Mouse (Mus musculus) heart, postnatal 25 days (tissue): Measurements from ENCODE around the gene Jph3. TPM values are rescaled to one million over a fixed set of nuclear protein-coding genes. Genes with fewer than 3 reads are reported as not detected.

ENCODE experiments used
- DNase-seq: peaks from one replicate; pipeline ENCODE4 v3.0.0; 2022; ENCODE audit warnings: low spot score
- intact Hi-C: fragments of 180-260 bp; cut with DNase I; formaldehyde crosslinking; loops from one replicate; pipeline ENCODE4 v1.15.1; 2025
- total RNA-seq, 2 experiments: library from RNA; stranded (reverse); gene quantifications; 2 replicates each; pipeline ENCODE4 v1.2.3; 2021

Jph3 gene
- total RNA-seq, 2 experiments from 2014 or later: not detected

DNA sequence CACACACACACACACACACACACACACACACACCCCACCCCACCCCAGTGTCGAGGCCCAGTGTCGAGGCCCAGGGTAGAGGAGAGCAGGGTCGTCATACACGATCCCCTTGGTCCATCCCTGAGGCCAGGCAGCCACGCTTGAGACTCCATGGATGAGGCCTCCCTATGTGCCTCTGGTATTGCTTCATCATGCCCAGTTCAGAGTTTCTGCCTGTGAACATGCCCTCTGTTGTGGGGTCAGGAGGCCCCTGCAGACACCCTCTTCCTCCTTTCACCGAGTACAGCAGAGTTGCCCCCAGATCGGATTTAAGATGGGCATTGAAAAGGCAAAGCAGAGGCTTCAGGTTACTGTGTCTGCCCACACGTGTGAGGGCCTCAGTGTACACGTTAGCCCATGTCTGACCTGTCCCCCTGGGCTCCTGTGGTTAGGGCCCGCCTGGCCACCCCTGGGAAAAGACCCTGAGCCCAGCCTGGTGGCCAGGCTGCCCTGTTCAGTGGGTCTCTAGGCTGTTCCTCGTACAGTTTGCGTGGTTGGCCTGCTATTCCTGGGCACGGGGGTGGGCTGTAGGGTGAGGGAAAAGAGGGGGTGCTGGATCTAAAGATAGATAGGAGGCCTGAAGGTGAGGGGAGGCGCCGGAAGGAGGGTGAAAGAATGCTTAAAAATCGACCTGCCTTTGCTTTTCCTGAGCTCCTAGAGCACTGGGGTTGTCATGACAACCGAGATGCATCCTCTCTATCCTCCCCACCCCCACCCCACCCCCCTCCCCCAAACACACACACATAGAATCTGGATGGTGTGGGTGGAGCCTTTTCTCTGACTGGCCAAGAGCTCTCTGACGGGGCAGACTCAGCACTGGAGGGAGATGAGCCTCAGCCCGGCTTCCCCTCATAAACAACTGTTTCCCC is 41.7 kb downstream of the Jph3 start:
- intact Hi-C loops: no loop called here
- no peak for DNase-seq

DNA sequence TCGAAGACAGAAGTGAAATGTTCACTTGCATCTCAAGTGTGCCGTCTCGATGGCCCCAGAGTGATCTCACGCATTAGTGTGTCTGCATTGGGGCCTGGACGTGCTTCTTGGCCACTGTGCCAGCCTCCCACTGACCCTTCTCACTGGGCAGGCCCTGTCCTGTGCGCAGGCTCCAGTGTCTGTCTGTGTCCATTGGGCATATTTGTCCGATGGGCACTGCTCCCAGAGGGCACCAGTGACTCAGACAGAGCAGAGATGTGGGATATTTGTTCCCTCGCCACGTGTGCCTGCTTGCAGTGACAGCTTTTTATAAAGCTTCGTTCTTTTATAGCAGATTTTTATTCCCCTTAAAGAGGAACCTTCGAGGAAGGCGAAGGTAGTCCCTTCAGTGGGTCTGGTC is 44.5 kb downstream of the Jph3 start:
- no peak for DNase-seq
- intact Hi-C loops: no loop called here

DNA sequence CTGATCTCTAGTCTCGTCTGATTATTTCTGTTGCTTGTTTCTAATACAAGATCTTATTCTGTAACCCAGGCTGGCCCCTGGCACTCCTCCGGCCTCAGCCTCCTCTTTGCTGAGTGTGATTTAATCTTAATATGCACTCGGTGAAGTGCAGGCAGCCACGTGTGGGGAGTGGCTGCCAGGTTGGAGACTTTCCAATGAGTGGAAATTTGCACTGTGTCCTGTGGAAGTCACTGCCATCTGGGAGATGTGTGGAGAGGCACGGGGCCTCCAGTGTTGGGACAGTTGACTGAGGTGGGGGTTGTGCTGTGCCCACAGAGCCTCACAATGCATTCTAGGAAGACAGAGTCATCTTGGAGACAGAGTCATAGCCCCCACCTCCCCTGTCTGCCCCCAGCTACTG is 53.1 kb downstream of the Jph3 start:
- intact Hi-C loops: no loop called here
- DNase-seq: no peak

DNA sequence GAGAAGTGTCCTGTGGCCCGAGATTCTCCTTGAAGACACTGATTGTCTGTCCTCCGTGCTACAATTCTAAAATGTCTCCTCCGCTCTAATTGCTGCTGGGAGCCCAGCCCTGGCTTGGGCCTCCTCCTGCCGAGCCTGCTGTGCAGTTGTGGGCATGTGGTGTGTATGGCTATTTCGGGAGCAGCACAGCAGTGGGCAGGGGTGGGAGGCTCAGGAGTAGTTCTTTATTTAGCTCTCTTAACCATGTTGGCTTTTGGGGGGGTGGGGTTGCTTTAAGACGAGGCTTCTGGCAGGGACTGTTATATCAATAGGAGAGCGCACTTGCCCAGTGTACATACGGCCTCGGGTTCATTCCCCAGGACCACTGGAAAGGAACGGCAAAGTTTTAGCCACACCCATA is 57.1 kb downstream of the Jph3 start:
- intact Hi-C loops: no loop called here
- DNase-seq: no peak

DNA sequence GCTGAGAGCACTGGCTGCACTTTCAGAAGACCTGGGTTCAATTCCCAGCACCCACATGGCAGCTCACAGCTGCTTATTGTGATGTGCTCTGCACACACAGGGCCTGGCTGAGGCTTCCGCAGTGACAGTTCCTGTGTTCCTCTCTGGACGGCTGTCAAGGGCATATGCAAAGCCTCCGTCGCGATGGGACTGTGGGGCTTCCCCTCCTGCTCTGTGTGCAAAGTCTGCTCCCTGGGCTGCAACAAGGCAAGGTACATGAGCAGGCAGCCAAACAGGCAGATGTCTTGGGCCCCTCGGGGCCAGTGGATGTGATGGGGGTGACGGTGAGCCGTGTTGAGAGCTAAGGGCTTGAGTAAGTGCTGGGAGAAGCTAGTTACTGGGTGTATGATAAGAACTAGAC is 59.4 kb downstream of the Jph3 start:
- intact Hi-C loops: no loop called here
- DNase-seq: no peak

DNA sequence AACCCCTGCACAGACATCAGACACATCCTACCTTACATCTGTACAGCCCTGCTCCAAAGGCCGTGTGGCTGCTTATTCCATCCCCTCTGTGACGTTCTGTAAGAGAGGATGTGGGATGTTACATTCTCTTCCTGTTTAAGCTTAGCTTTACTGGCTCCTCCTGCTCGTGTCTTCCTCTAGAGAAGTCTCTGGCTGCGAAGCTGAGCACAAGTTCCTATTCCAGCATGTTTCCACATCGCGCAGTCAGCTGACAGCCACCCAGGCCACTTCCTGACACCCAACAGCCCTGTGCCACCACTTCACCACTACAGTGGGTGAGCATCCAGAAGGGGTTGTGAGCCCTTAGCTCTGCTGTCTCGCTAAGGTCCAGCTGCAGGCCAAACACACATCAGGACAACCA is 62.7 kb downstream of the Jph3 start:
- DNase-seq: no peak
- intact Hi-C loops: no loop called here

DNA sequence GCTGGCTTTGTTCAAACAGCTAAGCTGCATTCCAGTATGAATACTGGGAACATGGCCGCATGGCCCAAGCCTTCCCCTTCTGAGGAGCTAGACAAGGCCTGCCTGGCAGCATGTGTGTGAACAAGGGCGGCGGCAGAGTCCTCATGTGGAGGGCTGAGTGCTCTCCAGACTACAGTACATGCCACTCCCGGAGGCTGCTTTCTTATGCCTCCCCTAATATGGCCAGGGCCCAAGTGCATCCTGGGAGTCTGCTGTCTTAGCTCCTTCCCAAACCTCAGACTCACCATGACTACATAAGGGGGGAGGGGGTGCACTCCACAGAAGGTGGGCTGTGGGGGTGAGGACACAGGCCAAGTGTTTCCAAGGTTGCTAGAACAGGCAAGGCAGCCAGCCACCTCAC is 63.2 kb downstream of the Jph3 start:
- intact Hi-C loops: no loop called here
- DNase-seq: no peak

DNA sequence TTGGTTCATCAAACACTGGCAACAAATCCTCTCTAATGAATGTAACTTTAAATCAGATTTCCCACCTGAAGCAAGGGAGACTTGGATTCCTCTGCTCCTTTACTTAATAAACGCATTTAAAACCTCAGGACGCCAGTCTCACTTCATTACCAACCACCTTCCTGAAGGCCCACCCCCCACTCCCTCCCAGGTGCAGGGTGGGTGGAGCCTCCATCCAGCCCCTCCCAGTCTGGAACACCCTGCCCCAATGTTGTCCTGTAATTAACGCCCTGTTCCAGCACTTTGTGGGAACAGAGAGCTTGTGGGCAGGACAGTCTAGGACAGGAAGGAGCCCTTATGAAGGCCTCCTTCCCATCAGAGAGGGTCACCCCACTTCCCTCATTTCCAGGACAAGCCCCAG is 64.7 kb downstream of the Jph3 start:
- DNase-seq: no peak
- intact Hi-C loops: no loop called here

DNA sequence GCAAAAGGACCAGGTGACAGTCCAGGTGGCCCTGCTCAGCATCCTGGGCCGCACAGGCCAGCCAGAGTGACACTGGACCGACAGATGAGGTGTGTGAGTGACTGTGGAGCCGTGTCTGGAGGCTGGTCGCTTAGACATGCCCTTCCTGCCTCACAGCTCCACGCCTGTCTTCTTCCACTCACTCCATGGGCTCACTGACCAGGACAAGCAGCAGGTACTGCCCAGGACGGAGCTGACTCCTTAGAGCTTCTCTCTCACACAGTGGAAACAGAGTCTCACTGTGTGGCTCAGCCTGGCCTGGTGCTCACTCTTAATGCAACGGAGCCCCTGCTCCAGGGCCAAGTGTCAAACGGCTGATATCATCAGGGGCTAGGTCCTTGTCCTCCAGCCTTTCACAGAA is 66.0 kb downstream of the Jph3 start:
- DNase-seq: no peak
- intact Hi-C loops: no loop called here

DNA sequence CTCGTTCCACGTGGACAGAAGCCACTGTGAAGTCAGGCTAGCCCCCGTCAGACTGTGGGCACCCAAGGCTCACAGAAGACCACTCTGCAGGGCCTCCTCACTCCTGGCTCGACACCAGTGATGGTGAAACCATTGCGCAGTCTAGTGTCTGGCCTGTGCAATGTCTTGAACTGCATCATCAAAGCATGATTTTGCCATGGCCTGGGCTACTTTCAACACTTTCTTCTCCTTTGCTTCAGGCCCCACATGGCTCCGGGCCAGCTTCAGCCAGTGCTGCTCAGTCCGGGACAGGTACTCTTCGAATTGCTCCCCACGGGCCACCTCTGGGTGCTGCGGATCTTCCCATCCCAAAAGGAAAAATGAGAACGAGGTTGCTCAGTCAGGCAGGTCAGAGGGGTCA is 67.0 kb downstream of the Jph3 start:
- intact Hi-C loops: no loop called here
- no peak for DNase-seq

DNA sequence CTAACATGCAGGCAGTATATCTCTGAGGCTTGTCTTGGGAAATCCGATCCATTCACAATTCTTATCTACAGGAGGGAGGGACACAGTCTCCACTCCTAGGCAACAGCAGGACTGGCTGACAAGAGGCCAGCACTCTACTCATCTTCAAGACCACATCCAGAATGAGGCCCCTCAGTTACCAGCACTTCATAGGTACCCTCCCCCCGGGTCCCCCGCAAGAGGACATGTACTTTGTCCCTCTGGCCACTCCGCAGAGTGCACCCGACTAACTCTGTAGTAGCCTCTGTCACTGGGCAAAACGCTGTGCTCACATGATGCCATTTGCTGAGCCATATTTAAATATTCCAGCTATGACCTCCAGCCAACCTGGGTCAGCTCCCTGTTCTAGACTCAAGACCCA is 69.0 kb downstream of the Jph3 start:
- no peak for DNase-seq
- intact Hi-C loops: no loop called here

DNA sequence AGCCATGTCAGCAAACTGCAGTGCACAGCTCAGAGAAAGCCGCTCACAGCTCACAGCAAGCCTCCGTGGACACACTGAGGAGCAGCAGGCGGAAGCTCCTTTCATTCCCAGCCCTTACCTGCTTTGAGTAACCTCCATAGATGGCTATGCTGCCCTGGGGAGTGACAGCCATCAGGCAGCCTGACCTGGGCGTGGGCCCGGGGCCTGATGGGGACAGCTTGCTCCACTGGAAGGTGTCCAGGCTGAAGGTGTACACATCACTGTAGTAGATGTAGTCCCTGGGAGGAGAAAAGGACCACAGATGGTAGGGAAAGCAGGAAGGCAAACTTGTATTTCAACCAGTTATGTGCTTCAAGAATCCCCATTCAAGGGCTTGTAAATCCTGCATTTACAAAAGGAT is 75.4 kb downstream of the Jph3 start:
- intact Hi-C loops: no loop called here
- DNase-seq: no peak

DNA sequence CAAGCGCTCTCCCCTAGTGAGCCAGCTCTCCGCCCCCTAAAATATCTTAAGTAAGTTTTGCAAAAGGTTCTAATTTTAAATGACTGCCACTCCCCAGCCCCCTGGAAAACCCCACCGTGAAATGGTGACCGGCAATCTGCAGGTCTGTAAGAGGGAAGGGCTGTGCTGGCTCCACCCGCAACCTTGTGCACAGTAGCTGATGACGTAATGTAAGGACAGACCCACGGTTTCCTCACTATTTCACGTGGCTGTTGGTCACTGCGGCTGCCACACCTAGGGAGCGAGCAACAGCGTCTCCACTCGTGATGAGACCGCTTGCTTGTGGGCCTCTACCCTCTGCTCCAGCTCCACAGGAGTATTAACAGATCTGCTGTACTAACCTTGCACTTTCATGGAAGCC is 76.7 kb downstream of the Jph3 start:
- intact Hi-C loops: no loop called here
- DNase-seq: no peak

DNA sequence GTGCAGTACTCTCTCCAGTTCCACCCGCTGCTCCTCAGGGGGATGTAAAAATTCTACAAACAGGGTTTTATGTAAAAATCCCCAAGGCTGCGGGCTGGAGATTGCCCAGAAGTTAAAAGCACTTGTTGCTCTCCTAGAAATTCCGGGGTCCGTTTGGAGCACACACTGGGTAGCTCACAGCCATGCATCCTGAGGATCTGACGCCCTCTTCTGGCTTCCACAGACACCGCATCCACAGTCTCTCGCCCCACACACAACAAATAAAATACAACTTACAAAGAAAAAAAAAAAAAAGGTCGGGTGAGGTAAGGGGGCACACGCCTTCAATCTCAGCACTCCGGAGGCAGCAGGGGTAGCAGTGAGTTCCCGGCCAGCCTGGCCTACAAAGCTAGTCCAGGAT is 78.6 kb downstream of the Jph3 start:
- no peak for DNase-seq
- intact Hi-C loops: no loop called here

DNA sequence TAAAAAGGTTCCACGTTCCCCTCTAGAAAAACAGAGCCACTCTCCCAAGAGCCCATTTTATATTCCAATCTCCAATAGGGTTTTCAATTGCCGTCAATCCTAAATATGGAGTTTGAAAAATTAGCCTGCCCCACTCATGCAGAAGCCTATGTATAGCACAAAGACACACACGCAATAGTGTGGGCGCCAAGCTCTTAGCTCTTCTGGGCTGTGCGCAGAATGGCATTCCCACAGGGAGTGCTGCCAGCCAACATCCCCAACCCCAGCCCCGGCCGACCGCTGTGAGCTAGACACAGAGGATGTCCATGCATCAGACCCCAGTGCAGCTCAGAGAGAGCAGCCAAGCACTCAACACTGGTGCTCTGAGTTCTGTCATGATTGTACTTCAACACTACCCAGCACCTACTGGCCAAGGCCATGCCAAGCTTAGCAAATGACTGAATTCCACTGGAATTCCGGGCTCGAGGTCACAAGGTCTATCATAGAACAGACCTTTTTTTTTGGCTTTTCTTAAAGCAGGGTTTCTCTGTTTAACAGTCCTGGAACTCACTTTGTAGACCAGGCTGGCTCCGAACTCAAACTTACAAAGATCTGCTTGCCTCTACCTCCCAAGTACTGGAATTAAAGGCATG is 80.2 kb downstream of the Jph3 start:
- intact Hi-C loops: no loop called here
- no peak for DNase-seq

DNA sequence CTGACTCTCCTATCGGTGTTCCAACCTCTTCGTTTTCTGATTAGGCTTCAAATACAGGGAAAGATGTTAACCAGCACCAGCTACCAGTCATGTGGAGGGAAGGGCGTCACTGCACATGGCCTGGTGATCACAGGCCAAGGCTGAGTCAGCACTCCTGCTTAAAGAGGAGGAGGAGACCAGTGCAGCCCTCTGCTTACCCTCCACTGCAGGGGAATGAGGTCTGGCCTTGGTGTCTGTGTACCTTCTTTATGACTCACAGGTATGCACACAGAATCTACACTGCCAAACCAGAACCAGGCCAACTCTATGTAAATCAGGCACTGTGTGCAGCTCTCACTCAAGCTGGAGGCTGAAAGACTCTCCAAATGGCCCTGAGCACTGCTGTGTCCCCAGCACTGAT is 82.1 kb downstream of the Jph3 start:
- intact Hi-C loops: no loop called here
- DNase-seq: no peak

DNA sequence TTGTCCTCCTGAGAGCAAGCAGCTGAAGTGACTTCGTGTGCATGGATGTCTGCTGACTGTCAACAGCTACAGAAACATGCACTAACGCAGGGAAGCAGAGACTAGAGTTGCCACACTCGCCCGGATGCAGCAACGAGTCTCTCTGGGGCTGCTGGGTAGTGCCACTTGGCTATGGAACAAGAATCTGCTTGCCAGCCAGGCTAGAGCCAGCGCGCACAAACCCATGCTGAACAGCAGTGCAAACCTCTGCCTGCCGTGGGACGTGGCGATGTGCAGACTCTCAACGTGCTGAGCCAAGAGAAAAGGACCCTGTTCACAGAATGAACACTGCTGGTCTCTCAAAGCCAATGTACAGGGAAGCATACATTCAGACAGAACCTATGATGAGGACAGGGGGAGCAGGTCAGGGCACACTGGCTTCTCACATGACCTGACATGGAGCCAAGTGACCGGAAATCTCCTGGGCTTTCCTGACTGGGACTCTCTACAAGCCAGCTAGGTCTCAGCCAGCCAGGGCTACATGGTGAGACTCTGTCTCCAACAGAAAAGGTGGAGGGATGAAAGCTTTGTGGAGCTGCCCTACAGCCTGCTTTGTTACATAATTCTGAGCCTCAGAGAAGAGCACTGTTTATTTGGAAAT is 82.6 kb downstream of the Jph3 start:
- DNase-seq: no peak
- intact Hi-C loops: no loop called here

DNA sequence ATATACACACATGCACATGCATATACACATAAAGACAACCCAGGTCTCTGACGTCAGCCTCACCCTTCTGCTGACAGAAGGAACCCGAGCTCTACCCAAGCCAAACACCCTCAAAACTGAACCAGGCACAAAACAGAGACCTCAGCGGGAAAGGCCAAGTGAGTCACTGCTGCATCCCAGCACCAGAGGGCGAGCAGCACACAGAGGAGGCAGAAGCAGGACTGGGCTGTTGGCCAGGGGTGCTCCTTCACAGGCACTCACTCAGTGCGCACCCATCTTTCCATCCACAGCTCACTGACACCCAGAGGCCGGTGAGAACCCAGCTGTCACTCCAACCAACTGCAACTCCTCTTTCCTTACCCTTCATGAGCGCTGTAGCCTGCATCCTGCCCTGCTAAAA is 88.8 kb downstream of the Jph3 start:
- no peak for DNase-seq
- intact Hi-C loops: no loop called here

DNA sequence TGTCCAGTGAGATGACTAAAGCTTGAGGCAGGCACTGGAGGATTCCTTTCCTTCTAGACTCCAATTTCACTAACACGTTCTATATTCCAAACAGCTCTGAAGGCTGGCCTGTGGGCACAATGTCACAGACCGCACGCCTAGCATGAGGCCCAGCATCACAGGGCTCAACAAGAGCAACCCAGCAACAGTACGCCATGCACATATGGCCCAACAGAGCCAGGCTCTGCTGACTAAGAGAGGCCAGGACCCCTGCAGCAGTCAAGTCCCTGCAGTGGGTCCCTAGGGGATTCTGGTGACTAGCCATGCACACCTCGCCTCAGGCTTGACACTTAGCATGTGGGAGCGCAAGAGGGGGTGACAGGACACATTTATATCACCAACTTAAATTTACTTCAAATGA is 91.4 kb downstream of the Jph3 start:
- intact Hi-C loops: no loop called here
- DNase-seq: no peak

DNA sequence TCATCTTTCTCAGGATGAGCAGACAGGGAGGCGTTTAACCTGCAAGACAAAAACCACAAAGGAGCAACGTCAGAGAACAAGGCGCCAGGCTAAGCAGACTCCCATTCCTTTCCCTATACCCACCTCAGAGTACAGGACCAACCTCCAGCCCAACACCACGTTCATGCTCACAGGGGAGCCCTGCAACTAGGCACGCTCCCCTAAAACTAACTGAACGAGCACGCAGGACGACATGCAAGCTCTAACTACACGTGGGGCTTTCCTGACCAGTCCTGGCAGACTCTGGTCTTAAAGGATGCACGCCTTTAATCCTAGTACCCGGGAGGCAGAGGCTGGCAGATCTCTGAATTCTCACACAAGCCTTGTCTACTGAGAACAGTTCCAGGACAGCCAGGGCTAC is 91.9 kb downstream of the Jph3 start:
- intact Hi-C loops: no loop called here
- DNase-seq: no peak

DNA sequence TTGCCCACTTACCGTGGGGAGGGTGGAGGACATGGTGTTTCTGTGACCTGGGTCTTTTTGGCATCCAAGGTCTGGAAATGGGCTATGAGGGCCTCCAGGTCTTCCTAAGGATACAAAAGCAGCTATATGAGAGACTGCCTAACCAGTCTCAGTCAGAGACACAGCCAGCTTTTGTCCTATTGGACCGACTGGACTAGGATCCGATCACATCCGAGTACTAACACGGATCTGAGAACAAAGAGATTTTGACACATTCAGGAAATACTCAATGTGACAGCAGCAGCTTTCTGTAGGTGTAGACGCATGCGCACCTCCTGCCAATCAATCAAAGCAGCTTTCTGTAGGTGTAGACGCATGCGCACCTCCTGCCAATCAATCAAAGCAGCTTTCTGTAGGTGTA is 92.3 kb downstream of the Jph3 start:
- intact Hi-C loops: no loop called here

More for the DNA sequence above, 92.3 kb downstream of the Jph3 start:
- no peak for DNase-seq
